ENCODE assay signal across 17 mouse cellular contexts in genomic region chr8:112716982-112717381, GRCm38 (mm10).
DNase-seq lines count a peak whose midpoint lies in the region; ATAC-seq and TF ChIP-seq lines count a peak whose summit lies in the region.
"Had no signal": no experiment of that assay in that cellular context is flagged by ENCODE, and none has a peak within 500 bp of the region (broad histone marks: within the 10 kb centered on the region; RNA-seq: fewer than 3 reads in every experiment).

No protein-coding gene starts in this region.

- TF ChIP-seq CTCF in brain, embryonic 14.5 days (IDR thresholded peaks at IDR 0.05; ENCODE audit: borderline replicate concordance, extremely low read depth, insufficient read depth, insufficient read length): no peak

- peak; percentile 79; the same call in 1 of the 2 replicates for ATAC-seq in frontal cortex, adult (ENCODE audit: low TSS enrichment)
- ATAC-seq: forebrain, embryonic 14.5 days had no signal

- DNase-seq in frontal cortex, postnatal 25 days (ENCODE audit: low spot score in 2 of 2): no peak
- peak; percentile 20 for DNase-seq in right cerebral cortex, adult 18-20 months
- no peak for DNase-seq in right cerebral cortex, postnatal 14 days
- DNase-seq in brain, embryonic 14.5 days (ENCODE audit: low read depth): peak; percentile 26
- DNase-seq in urinary bladder, postnatal 14 days (ENCODE audit: low spot score): no peak
- DNase-seq: adrenal gland, adult 2 months; adrenal gland, postnatal 10 days; adrenal gland, postnatal 25 days; cerebellum, adult 11 months; cerebellum, adult 18-20 months; cerebellum, adult 8-10 months; cerebellum, adult 9-11 months; cerebellum, postnatal 14 days; cerebellum, postnatal 36 days; embryo, embryonic 11 days had no signal

- no peak for TF ChIP-seq POLR2A in brain, embryonic 14.5 days (IDR thresholded peaks at IDR 0.05; ENCODE audit: borderline replicate concordance, extremely low read depth, insufficient read depth, insufficient read length, poor library complexity, severe bottlenecking)

Comparison
In these comparisons a context has a peak if more than half of its experiments do, and no peak if none do; other contexts are left out.
1. DNase-seq: peak in right cerebral cortex, adult 18-20 months (single experiment) and brain, embryonic 14.5 days (single experiment); none in frontal cortex, postnatal 25 days (0 of 2), right cerebral cortex, postnatal 14 days (single experiment) and urinary bladder, postnatal 14 days (single experiment).